Mouse (Mus musculus) thymus, postnatal 14 days (tissue): ENCODE data around the gene Tmem145.
"Not testable (repeated sequence)": the region's sequence is repeated elsewhere in the genome, so short reads cannot be mapped to it uniquely, and the experiment has no call there.

Experiments
- DNase-seq: peaks from one replicate; pipeline ENCODE4 v3.0.0; 2021

Tmem145 gene

GRCm38 (mm10) chr7:25305956-25306613 lies at the start of gene Tmem145:
Tmem145 (plus strand) TSS chr7:25306106.
- DNase-seq, result peak; percentile 51

DNA sequence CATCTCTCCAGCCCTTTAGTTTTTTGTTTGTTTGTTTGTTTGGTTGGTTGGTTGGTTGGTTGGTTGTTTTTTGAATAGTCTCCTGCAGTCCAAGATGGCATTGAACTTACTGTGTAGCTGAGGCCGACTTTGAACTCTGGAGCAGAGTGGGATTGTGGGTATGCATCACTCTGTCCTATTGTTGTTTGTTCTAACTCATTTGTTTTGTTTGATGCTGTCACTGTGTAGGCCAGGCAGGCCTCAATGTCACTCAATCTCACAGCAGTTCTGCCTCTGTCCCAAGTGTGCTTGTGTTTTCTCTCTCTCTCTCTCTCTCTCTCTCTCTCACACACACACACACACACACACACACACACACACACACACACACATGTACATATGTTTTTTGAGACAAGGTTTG lies 44.0 kb upstream of the Tmem145 start:
- no peak for DNase-seq

- DNase-seq, result no peak
These were observed 41.7 kb upstream of the Tmem145 start for GRCm38 (mm10) chr7:25263968-25264870.

- not testable (repeated sequence) for DNase-seq
These were observed 40.2 kb upstream of the Tmem145 start for GRCm38 (mm10) chr7:25265743-25266142.

GRCm38 (mm10) chr7:25266180-25266962 lies 39.5 kb upstream of the Tmem145 start:
- DNase-seq, result no peak

DNA sequence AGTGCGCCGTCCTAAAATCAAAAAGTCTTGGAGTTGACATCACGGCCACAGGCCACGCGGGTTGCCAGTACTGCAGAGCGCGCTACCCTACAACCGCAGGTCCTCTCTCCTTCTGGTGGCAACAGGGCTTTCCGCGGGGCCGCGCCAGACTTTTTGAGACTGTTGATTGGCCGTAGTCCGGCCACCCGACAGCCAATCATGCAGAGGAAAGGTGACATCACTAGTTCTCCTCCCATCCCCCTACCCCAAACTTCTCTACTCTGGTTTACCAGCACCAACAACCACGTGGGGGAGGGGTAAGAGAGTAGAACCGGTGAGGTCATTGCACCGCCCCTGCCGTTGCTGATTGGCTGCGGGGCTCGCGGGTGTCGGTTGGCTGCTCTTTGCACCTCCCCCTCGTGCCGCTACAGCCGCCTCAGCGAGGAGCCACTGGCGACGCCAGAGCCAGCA lies 38.6 kb upstream of the Tmem145 start, which contains the start of gene Cic:
Gene Cic (plus strand): TSS at position 404 of the 450 bp plus-strand sequence.
- peak; percentile 99 for DNase-seq

DNA sequence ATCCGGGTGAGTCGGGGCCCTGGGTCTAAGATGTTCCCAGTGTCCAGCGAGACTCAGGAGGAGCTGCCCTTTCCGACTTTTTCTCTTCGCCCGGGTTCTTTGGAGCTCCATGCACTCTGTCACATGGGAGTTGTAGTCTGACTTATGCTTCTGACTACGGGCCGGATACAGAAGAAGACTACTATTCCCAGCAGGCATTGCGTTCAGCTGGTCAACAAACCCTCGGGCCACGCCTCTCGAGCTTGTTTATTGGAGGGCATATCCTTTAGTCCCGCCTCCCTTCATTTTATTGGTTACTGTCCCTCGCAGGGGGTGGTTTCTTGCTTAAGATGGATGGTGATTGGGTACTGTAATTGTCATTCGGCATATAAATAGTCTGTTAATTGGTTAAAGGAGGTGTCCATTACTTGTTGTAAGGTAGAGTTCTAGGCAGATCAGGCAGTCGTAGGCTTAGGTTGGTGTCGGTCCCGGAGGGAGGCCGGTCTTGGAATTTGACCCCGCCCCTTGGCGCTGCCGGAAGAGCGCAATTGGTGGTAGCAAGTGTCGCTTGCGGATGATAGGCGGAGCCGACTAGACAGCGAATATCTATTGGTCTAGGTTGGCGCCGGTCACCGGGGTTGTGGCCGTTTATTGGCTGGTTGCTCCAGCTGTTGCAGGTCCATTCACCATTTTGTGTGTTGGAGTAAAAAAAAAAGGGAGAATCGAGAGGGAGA lies 38.0 kb upstream of the Tmem145 start:
- peak; percentile 99 for DNase-seq

DNA sequence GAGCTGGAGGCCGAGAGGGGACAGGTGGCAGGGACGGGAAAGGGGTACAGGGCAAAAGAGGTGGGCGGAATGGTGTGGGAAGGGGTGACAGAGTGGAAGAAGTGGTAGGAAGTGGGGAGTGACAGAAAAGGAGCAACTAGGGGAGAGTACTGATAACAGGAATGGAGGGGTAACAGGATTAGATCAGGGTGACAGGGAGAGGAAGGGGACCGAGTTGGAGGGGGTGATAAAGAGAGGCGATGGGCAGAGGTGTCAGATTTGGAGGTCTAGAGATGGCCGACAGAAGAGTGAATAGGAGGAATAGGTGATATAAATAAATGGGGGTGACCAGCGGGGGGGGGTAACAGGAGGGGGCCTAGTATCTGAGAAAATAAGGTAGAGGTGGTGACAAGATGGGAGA lies 37.3 kb upstream of the Tmem145 start:
- no peak for DNase-seq

GRCm38 (mm10) chr7:25269029-25269428 lies 36.9 kb upstream of the Tmem145 start:
- peak; percentile 46 for DNase-seq

GRCm38 (mm10) chr7:25269545-25270271 lies 36.2 kb upstream of the Tmem145 start:
- peak; percentile 55 for DNase-seq

- no peak for DNase-seq
These were observed 35.0 kb upstream of the Tmem145 start for GRCm38 (mm10) chr7:25270652-25271633.

GRCm38 (mm10) chr7:25271651-25272444 lies 34.1 kb upstream of the Tmem145 start:
- no peak for DNase-seq

DNA sequence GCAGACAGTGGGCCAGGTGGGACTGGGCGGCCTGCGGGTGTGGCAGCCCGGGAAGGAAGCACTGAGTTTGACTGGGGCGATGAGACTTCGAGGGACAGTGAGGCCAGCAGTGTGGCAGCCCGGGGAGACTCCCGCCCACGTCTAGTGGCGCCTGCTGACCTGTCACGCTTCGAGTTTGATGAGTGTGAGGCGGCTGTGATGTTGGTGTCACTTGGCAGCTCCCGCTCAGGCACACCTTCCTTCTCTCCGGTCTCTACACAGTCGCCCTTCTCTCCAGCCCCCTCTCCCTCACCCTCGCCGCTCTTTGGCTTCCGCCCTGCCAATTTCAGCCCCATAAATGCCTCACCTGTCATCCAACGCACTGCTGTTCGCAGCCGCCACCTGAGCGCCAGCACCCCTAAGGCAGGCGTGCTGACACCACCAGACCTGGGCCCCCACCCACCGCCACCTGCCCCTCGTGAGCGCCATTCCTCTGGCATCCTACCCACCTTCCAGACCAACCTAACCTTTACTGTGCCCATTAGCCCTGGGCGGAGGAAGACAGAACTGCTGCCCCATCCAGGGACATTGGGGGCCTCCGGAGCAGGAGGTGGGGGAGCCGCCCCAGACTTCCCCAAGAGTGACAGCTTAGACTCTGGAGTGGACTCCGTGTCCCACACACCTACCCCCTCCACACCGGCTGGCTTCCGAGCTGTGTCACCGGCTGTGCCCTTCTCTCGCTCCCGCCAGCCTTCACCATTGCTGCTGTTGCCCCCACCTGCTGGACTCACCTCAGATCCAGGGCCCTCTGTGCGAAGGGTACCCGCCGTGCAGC lies 33.3 kb upstream of the Tmem145 start:
- DNase-seq, result no peak

- DNase-seq, result peak; percentile 18
These were observed 32.4 kb upstream of the Tmem145 start for GRCm38 (mm10) chr7:25273259-25274241.

DNA sequence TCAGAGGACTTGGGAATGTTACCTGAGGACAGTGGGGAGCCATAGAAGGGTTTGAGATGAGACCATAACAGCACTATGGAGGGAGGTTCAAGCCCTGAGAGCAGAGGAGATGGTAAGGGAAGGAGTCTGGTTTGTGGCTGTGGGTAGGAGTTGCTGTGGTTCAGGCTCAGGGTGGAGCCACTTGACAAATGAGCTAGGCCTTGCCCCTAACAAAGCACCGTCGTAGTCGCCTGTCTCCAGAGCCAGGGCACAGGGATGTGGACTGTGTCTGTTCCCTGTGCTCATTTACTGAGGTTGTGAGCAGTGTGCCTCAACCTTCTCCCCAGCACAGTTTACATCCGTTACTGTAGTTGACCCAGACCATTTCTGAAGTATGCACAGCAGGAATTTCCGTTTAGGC lies 31.3 kb upstream of the Tmem145 start:
- DNase-seq, result peak; percentile 46

DNA sequence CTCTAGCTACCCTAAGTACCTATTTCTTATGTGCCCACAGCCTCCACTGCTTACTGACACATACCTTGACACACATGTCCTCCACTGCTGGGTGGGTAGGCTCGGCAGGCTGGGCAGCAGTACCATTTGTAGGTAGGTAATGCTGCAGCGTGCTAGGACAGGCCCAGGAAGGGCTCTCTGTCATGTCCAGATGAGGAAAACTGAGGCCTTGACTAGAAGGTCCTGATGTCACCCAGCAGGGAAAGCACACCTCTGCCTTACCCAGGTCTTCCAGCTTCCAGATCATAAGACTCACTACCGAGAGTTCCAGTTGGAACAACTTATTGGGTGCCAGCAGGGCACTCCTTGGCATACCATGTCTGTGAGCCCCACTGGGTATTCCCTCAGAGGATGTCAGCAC lies 30.9 kb upstream of the Tmem145 start:
- DNase-seq, result no peak

DNA sequence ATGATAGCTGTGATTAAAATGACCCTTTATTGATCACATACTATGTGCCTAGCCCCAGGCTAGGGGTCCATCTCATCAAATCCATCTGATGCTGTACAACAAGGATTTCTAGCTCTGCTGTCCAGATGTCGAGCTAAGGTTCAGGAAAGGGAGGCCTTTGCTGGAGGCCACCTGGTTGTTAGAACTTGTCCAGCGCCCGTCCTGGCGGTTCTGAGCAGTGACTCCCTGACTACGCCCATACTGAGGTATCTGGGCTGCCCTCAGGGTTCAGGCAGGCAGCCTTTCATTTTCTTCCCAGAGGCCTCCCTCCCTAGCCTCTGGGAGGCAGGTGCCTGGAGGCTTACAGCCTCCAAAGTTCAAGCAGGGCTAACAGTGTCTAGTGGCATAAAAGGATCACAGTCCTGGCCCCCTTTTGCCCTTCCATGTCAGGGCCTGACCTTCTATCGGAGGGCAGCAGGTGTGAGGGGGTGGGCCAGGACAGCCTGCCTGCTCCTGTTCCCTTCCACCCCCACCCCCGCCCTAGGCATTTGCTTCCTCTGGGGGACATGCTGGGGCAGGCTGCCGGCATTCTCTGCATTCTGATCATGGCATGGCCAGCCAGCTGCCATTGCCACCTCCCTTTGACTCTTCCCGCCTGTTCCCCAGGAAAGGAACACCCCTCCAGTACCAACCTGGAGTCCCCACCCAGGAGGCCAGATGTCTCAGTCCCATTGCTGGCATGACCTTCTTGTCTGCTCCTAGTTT lies 30.2 kb upstream of the Tmem145 start:
- DNase-seq, result no peak
